Mouse (Mus musculus) G1E-ER4 (cell line): ENCODE results near the gene Armh3. TPM values are rescaled to one million over a fixed set of nuclear protein-coding genes. Genes with fewer than 3 reads are reported as not detected.

ENCODE experiments used
- GATA1 ChIP-seq: IDR thresholded peaks from one replicate; pipeline ENCODE4 v1.8.0; 2012; ENCODE audit warnings: low read length, inconsistent platforms
- polyA plus RNA-seq: library from polyadenylated mRNA; stranded (reverse); fragments of >175 nt; gene quantifications from 2 replicates; pipeline ENCODE4 v1.2.3, GENCODE M21; 2012

The Armh3 gene
- polyA plus RNA-seq, 1 experiment = 1.7 TPM

GRCm38 (mm10) chr19:45803408-45803807, 194.9 kb downstream of the Armh3 start:
- no peak for TF ChIP-seq GATA1

- no peak for TF ChIP-seq GATA1
Measured at GRCm38 (mm10) chr19:45802702-45803101, 195.6 kb downstream of the Armh3 start.

- no peak for TF ChIP-seq GATA1
Measured at GRCm38 (mm10) chr19:45796879-45797278, 201.4 kb downstream of the Armh3 start.

GRCm38 (mm10) chr19:45796061-45796556, 202.2 kb downstream of the Armh3 start:
- TF ChIP-seq GATA1 = no peak

GRCm38 (mm10) chr19:45795406-45795944, 202.8 kb downstream of the Armh3 start:
- no peak for TF ChIP-seq GATA1

- TF ChIP-seq GATA1 = no peak
Measured at GRCm38 (mm10) chr19:45794718-45795117, 203.6 kb downstream of the Armh3 start.

- no peak for TF ChIP-seq GATA1
Measured at GRCm38 (mm10) chr19:45792404-45792803, 205.9 kb downstream of the Armh3 start.

- TF ChIP-seq GATA1 = no peak
Measured at GRCm38 (mm10) chr19:45789888-45790874, 208.1 kb downstream of the Armh3 start.

- TF ChIP-seq GATA1 = no peak
Measured at GRCm38 (mm10) chr19:45789365-45789764, 208.9 kb downstream of the Armh3 start.

- TF ChIP-seq GATA1 = no peak
Measured at GRCm38 (mm10) chr19:45788337-45788736, 210.0 kb downstream of the Armh3 start.

- no peak for TF ChIP-seq GATA1
Measured at GRCm38 (mm10) chr19:45787450-45787849, 210.8 kb downstream of the Armh3 start.

- TF ChIP-seq GATA1 = no peak
Measured at GRCm38 (mm10) chr19:45785470-45785869, 212.8 kb downstream of the Armh3 start.

GRCm38 (mm10) chr19:45783933-45784576, 214.2 kb downstream of the Armh3 start:
- no peak for TF ChIP-seq GATA1

GRCm38 (mm10) chr19:45783181-45783932, 214.9 kb downstream of the Armh3 start, which contains the start of gene Mgea5:
Mgea5 (minus strand) TSS chr19:45783837.
- TF ChIP-seq GATA1 = no peak

- TF ChIP-seq GATA1 = no peak
Measured at GRCm38 (mm10) chr19:45782315-45783001, 215.8 kb downstream of the Armh3 start.
